Mouse (Mus musculus) cortical plate, adult 2 months (tissue): ENCODE data around the gene Mbnl2. TPM values are rescaled to one million over a fixed set of nuclear protein-coding genes. Genes with fewer than 3 reads are reported as not detected.
A peak's percentile ranks its signal among the peaks of the same experiment; 100 is the strongest.

Source experiments
- H3K27ac ChIP-seq: fragments of 200-500 bp; 2 replicates; pipeline ENCODE4 v1.5.1; 2012; ENCODE audit warnings: low read length, control low read depth, inconsistent platforms; ENCODE audit not compliant: insufficient read depth
- H3K4me1 ChIP-seq: fragments of 200-500 bp; 2 replicates; pipeline ENCODE4 v1.6.1; 2011; ENCODE audit warnings: low read length; ENCODE audit not compliant: control insufficient read depth, insufficient read depth
- H3K4me3 ChIP-seq: fragments of 200-500 bp; 2 replicates; pipeline ENCODE4 v1.5.1; 2011; ENCODE audit warnings: mild to moderate bottlenecking, low read length, control low read depth; ENCODE audit not compliant: insufficient read depth
- CTCF ChIP-seq: fragments of 200-500 bp; IDR thresholded peaks from 2 replicates; pipeline ENCODE4 v1.5.1; 2011; ENCODE audit warnings: mild to moderate bottlenecking, control low read depth, low read length; ENCODE audit not compliant: insufficient read depth; ENCODE audit errors: extremely low read depth
- POLR2A ChIP-seq: fragments of 200-500 bp; IDR thresholded peaks from 2 replicates; pipeline ENCODE4 v1.6.1; 2011; ENCODE audit warnings: mild to moderate bottlenecking, low read length, control low read depth; ENCODE audit not compliant: insufficient read depth; ENCODE audit errors: extremely low read depth
- polyA plus RNA-seq: library from polyadenylated mRNA; depleted of rRNA; stranded (reverse); fragments of >200 nt; gene quantifications from 2 replicates; pipeline ENCODE4 v1.2.3, GENCODE M21; 2012

The Mbnl2 gene
- polyA plus RNA-seq, 1 experiment, result 148 TPM

GRCm38 (mm10) chr14:120287121-120287986 is 11.9 kb downstream of the Mbnl2 start:
- no peak overlapping the region for H3K4me3 ChIP-seq
- TF ChIP-seq POLR2A, result no peak
- no peak for TF ChIP-seq CTCF
- H3K4me1 ChIP-seq, result peaks cover 30% of the 10 kb centered on the region
- peak overlapping the region; percentile 47; the same call in 1 of the 2 replicates for H3K27ac ChIP-seq

- TF ChIP-seq CTCF (no peak), POLR2A (no peak)
- H3K27ac ChIP-seq, result peak overlapping the region; percentile 47; the same call in 1 of the 2 replicates
- peaks cover 32% of the 10 kb centered on the region for H3K4me1 ChIP-seq
- H3K4me3 ChIP-seq, result no peak overlapping the region
Measured at GRCm38 (mm10) chr14:120287987-120288275, 12.5 kb downstream of the Mbnl2 start.

- no peak for TF ChIP-seq POLR2A
- TF ChIP-seq CTCF, result no peak
- H3K4me1 ChIP-seq, result peaks cover 33% of the 10 kb centered on the region
- no peak overlapping the region for H3K4me3 ChIP-seq
- H3K27ac ChIP-seq, result peak overlapping the region; percentile 14
Measured at GRCm38 (mm10) chr14:120288378-120289002, 13.0 kb downstream of the Mbnl2 start.

GRCm38 (mm10) chr14:120289065-120289464 is 13.6 kb downstream of the Mbnl2 start:
- TF ChIP-seq POLR2A, result no peak
- no peak for TF ChIP-seq CTCF
- Histone ChIP-seq H3K4me1 (peaks cover 32% of the 10 kb centered on the region), H3K4me3 (no peak overlapping the region), H3K27ac (peak overlapping the region; percentile 14)

- H3K27ac ChIP-seq, result peak overlapping the region; percentile 14; the same call in 1 of the 2 replicates
- peaks cover 32% of the 10 kb centered on the region for H3K4me1 ChIP-seq
- no peak overlapping the region for H3K4me3 ChIP-seq
- TF ChIP-seq POLR2A (no peak), CTCF (no peak)
Measured at GRCm38 (mm10) chr14:120289528-120289927, 14.1 kb downstream of the Mbnl2 start.

GRCm38 (mm10) chr14:120291226-120291757 is 15.8 kb downstream of the Mbnl2 start:
- H3K4me3 ChIP-seq, result no peak overlapping the region
- H3K27ac ChIP-seq, result no peak overlapping the region
- TF ChIP-seq CTCF (no peak), POLR2A (no peak)
- H3K4me1 ChIP-seq, result peaks cover 33% of the 10 kb centered on the region

- 0 out of 2 replicates have a peak overlapping the region, but pooled peaks have one; percentile 8 for H3K27ac ChIP-seq
- H3K4me3 ChIP-seq, result no peak overlapping the region
- TF ChIP-seq CTCF (no peak), POLR2A (no peak)
- peaks cover 32% of the 10 kb centered on the region for H3K4me1 ChIP-seq
Measured at GRCm38 (mm10) chr14:120292133-120292532, 16.7 kb downstream of the Mbnl2 start.

- H3K4me1 ChIP-seq, result peaks cover 30% of the 10 kb centered on the region
- 0 out of 2 replicates have a peak overlapping the region, but pooled peaks have one; percentile 8 for H3K27ac ChIP-seq
- no peak overlapping the region for H3K4me3 ChIP-seq
- TF ChIP-seq CTCF, result no peak
- no peak for TF ChIP-seq POLR2A
Measured at GRCm38 (mm10) chr14:120292617-120293195, 17.2 kb downstream of the Mbnl2 start.

- Histone ChIP-seq H3K4me1 (peaks cover 25% of the 10 kb centered on the region), H3K4me3 (no peak overlapping the region), H3K27ac (no peak overlapping the region)
- TF ChIP-seq POLR2A (no peak), CTCF (no peak)
Measured at GRCm38 (mm10) chr14:120294480-120294879, 19.0 kb downstream of the Mbnl2 start.
